Mouse (Mus musculus) hindbrain, embryonic 11.5 days (tissue): ENCODE measurements around the gene Epn2. TPM values are rescaled to one million over a fixed set of nuclear protein-coding genes. Genes with fewer than 3 reads are reported as not detected.

Source experiments
- ATAC-seq: fragments of 200-750 bp; cut with Nextera tagmentation; 2 replicates; pipeline ENCODE4 v1.8.0; 2017; ENCODE audit warnings: mild to moderate bottlenecking, moderate TSS enrichment, moderate library complexity; ENCODE audit not compliant: low FRiP score
- DNase-seq: peaks from one replicate; pipeline ENCODE4 v3.0.0-alpha.2; 2015; ENCODE audit warnings: low spot score
- H3K27ac ChIP-seq: fragments of 300-500 bp; sonication (generic); 2 replicates; pipeline ENCODE4 v1.5.1; 2014; ENCODE audit warnings: mild to moderate bottlenecking, low read depth, low read length
- H3K27me3 ChIP-seq: fragments of 300-500 bp; sonication (generic); 2 replicates; pipeline ENCODE4 v1.6.1; 2014; ENCODE audit warnings: mild to moderate bottlenecking, low read length, moderate library complexity, mixed read lengths; ENCODE audit not compliant: control insufficient read depth, insufficient read depth
- H3K36me3 ChIP-seq: fragments of 300-500 bp; sonication (generic); 2 replicates; pipeline ENCODE4 v1.6.1; 2014; ENCODE audit warnings: mild to moderate bottlenecking, low read length, moderate library complexity, mixed read lengths; ENCODE audit not compliant: control insufficient read depth, insufficient read depth
- H3K4me1 ChIP-seq: fragments of 300-500 bp; sonication (generic); replicated peaks from 2 replicates; pipeline ENCODE4 v1.6.1; 2014; ENCODE audit warnings: low read length, mixed read lengths; ENCODE audit not compliant: control insufficient read depth, insufficient read depth
- H3K4me2 ChIP-seq: fragments of 300-500 bp; sonication (generic); replicated peaks from 2 replicates; pipeline ENCODE4 v1.6.1; 2014; ENCODE audit warnings: mild to moderate bottlenecking, low read depth, low read length
- H3K4me3 ChIP-seq: fragments of 300-500 bp; sonication (generic); 2 replicates; pipeline ENCODE4 v1.5.1; 2014; ENCODE audit warnings: low read depth, low read length
- H3K9ac ChIP-seq: fragments of 300-500 bp; sonication (generic); 2 replicates; pipeline ENCODE4 v1.6.1; 2014; ENCODE audit warnings: low read depth, low read length
- H3K9me3 ChIP-seq: fragments of 300-500 bp; sonication (generic); 2 replicates; pipeline ENCODE4 v1.6.1; 2016; ENCODE audit warnings: low read length; ENCODE audit not compliant: control insufficient read depth
- WGBS: fragments of 180-500 bp; shearing (Covaris S2); extraction: QIAGEN DNeasy Blood & Tissue Kit; methylation state at CpG from one replicate; pipeline ENCODE4 v1.1.7; 2014; 5-methylcytosine and 5-hydroxymethylcytosine counted together
- polyA plus RNA-seq: library from polyadenylated mRNA; unstranded; fragments of >200 nt; fragmentation: Nextera tagmentation; extraction: Ambion mirVana; gene quantifications from 2 replicates; pipeline ENCODE4 v1.2.1, GENCODE M21; 2014

Epn2 gene
- polyA plus RNA-seq, 1 experiment from 2014 or later = 34.2 TPM

- H3K4me2 ChIP-seq = no peak overlapping the region
- no peaks in the 10 kb centered on the region for H3K36me3 ChIP-seq
- no peak for ATAC-seq
- no peaks in the 10 kb centered on the region for H3K9me3 ChIP-seq
- WGBS = 84% methylated on average over 2 of the region's 2 CpGs
- H3K9ac ChIP-seq = no peak overlapping the region
- no peaks in the 10 kb centered on the region for H3K4me1 ChIP-seq
- no peaks in the 10 kb centered on the region for H3K27me3 ChIP-seq
- no peak for DNase-seq
- no peak overlapping the region for H3K4me3 ChIP-seq
- H3K27ac ChIP-seq = no peak overlapping the region
These were observed 38.4 kb downstream of the Epn2 start for GRCm38 (mm10) chr11:61541106-61541505.

DNA sequence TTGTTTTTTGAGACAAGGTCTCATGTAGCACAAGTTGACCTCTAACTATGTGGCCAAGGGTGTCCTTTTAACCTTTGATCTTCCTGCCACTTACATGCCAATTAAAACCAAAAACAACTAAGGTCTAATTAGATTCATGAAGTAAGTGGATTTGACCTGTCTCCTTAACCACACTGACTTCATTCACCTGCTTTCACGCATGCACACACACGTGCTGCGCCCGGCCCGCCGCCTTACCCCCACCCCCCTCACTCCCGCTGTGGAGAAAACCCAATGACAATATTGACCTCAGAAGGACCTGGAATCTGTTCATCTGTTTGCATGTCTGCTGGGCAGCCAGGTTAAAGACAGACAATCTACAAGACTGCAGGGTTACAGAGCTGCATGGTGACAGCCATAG is 38.8 kb downstream of the Epn2 start:
- 86% methylated on average over 7 of the region's 7 CpGs for WGBS
- Histone ChIP-seq H3K36me3 (no peaks in the 10 kb centered on the region), H3K9ac (no peak overlapping the region), H3K27me3 (no peaks in the 10 kb centered on the region), H3K9me3 (no peaks in the 10 kb centered on the region), H3K4me1 (no peaks in the 10 kb centered on the region), H3K4me2 (no peak overlapping the region), H3K27ac (no peak overlapping the region), H3K4me3 (no peak overlapping the region)
- ATAC-seq (no peak), DNase-seq (no peak)

DNA sequence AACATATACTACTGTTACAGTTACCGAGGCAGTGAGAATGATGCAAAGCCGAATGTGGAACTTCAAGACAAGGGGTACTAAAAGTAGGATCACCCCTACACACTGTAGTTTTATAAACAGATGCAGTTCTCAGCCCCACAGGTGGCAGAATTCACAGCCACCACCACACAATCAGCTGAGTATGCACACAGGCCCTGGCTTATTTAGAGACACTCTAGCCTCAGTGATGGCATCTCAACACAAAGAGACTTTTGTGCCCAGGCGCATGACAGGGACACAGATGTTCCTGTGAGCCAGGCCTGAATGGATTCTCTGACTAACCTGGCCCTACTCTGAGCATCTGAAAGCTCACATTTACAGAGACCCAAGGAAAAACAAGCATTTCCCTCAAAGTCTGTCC is 42.1 kb downstream of the Epn2 start:
- H3K27me3 ChIP-seq = no peaks in the 10 kb centered on the region
- H3K36me3 ChIP-seq = no peaks in the 10 kb centered on the region
- no peak overlapping the region for H3K27ac ChIP-seq
- no peaks in the 10 kb centered on the region for H3K4me1 ChIP-seq
- H3K9ac ChIP-seq = no peak overlapping the region
- no peak overlapping the region for H3K4me2 ChIP-seq
- ATAC-seq = no peak
- H3K9me3 ChIP-seq = no peaks in the 10 kb centered on the region
- DNase-seq = no peak
- no peak overlapping the region for H3K4me3 ChIP-seq
- 85% methylated on average over 3 of the region's 3 CpGs for WGBS

GRCm38 (mm10) chr11:61536952-61537351 is 42.5 kb downstream of the Epn2 start:
- H3K9ac ChIP-seq = no peak overlapping the region
- no peaks in the 10 kb centered on the region for H3K27me3 ChIP-seq
- WGBS = 76% methylated on average over 3 of the region's 3 CpGs
- H3K4me3 ChIP-seq = no peak overlapping the region
- no peaks in the 10 kb centered on the region for H3K9me3 ChIP-seq
- ATAC-seq = no peak
- H3K4me2 ChIP-seq = no peak overlapping the region
- no peak for DNase-seq
- H3K4me1 ChIP-seq = no peaks in the 10 kb centered on the region
- H3K27ac ChIP-seq = no peak overlapping the region
- no peaks in the 10 kb centered on the region for H3K36me3 ChIP-seq

GRCm38 (mm10) chr11:61535530-61535929 is 44.0 kb downstream of the Epn2 start:
- 71% methylated on average over 1 of the region's 1 CpGs for WGBS
- Histone ChIP-seq H3K27me3 (no peaks in the 10 kb centered on the region), H3K9me3 (no peaks in the 10 kb centered on the region), H3K4me3 (no peak overlapping the region), H3K36me3 (no peaks in the 10 kb centered on the region), H3K27ac (no peak overlapping the region), H3K4me1 (no peaks in the 10 kb centered on the region), H3K4me2 (no peak overlapping the region), H3K9ac (no peak overlapping the region)
- ATAC-seq (no peak), DNase-seq (no peak)

DNA sequence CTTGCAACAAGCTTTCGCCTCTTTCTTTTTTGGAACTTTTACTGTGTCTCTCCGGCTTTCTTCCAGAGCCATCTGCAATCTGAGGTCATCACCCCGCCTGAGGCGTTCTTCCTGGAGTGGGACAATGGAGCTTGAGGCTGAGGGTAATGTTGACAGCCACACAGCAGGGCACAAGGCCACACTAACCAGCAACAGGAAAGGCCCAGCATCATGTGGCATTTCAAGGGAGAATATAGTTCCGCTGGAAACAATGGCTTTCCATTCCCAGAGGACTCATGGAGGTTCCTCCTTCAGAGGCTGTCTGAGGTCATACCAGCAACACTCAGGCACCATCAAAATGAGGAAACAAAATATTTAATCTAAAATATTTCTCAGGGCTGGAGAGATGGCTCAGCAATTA is 45.9 kb downstream of the Epn2 start:
- H3K4me1 ChIP-seq = no peaks in the 10 kb centered on the region
- no peaks in the 10 kb centered on the region for H3K27me3 ChIP-seq
- no peak overlapping the region for H3K27ac ChIP-seq
- no peak overlapping the region for H3K9ac ChIP-seq
- H3K36me3 ChIP-seq = no peaks in the 10 kb centered on the region
- H3K9me3 ChIP-seq = no peaks in the 10 kb centered on the region
- no peak overlapping the region for H3K4me2 ChIP-seq
- DNase-seq = peak; percentile 5
- H3K4me3 ChIP-seq = no peak overlapping the region
- WGBS = 60% methylated on average over 5 of the region's 5 CpGs
- no peak for ATAC-seq

DNA sequence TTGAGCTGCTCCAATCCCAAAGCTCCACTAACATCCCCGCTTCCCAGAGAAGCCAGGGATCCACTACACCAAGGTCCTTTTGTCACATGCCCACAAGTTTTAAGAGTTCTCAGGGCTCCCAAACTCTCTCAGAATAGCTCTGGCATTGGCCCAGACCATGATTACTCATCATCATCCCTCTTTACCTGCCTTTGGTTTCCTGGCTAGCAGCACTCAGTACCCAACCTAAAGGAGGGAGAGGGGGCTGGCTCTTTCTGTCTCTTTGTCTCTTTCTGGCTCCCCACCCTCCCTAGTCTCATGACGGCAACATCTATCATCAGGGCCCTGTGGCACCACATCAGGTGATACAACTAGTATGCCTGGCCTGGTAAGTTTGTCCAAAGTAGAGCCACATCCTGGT is 46.7 kb downstream of the Epn2 start:
- H3K27ac ChIP-seq = no peak overlapping the region
- no peak overlapping the region for H3K4me2 ChIP-seq
- H3K4me1 ChIP-seq = no peaks in the 10 kb centered on the region
- WGBS = 93% methylated on average over 2 of the region's 2 CpGs
- H3K9me3 ChIP-seq = no peaks in the 10 kb centered on the region
- ATAC-seq (no peak), DNase-seq (no peak)
- no peaks in the 10 kb centered on the region for H3K27me3 ChIP-seq
- H3K4me3 ChIP-seq = no peak overlapping the region
- H3K36me3 ChIP-seq = no peaks in the 10 kb centered on the region
- no peak overlapping the region for H3K9ac ChIP-seq

GRCm38 (mm10) chr11:61529268-61529713 is 50.2 kb downstream of the Epn2 start:
- H3K9me3 ChIP-seq = no peaks in the 10 kb centered on the region
- H3K4me2 ChIP-seq = no peak overlapping the region
- no peaks in the 10 kb centered on the region for H3K4me1 ChIP-seq
- ATAC-seq (no peak), DNase-seq (peak; percentile 10)
- no peak overlapping the region for H3K9ac ChIP-seq
- H3K4me3 ChIP-seq = no peak overlapping the region
- H3K27ac ChIP-seq = no peak overlapping the region
- no peaks in the 10 kb centered on the region for H3K36me3 ChIP-seq
- no peaks in the 10 kb centered on the region for H3K27me3 ChIP-seq
- 29% methylated on average over 4 of the region's 4 CpGs for WGBS

DNA sequence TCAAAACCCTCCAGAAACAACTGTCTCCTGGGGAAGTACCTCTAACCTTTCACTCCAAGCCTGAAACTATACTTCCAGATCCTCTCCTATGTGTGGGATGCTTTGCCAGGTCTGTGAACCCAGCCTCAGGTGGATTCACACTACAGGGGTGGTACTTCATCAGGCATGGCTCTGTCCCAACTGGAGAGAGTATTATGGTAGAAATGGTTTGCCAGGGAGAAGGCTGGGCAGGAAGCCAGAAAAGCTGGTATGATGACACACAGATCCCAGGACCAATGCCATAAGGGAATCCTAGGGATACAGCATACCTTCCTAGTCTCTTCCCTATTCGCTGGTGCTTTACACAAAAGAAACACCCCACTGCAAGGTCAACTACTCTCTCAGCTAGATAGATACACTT is 52.6 kb downstream of the Epn2 start:
- Histone ChIP-seq H3K9ac (no peak overlapping the region), H3K4me2 (no peak overlapping the region), H3K36me3 (no peaks in the 10 kb centered on the region), H3K27me3 (no peaks in the 10 kb centered on the region), H3K4me1 (no peaks in the 10 kb centered on the region), H3K9me3 (no peaks in the 10 kb centered on the region), H3K27ac (no peak overlapping the region), H3K4me3 (no peak overlapping the region)
- 94% methylated on average over 1 of the region's 1 CpGs for WGBS
- ATAC-seq (no peak), DNase-seq (no peak)
